ENCODE assay signal across 15 mouse cellular contexts in the genomic region with DNA sequence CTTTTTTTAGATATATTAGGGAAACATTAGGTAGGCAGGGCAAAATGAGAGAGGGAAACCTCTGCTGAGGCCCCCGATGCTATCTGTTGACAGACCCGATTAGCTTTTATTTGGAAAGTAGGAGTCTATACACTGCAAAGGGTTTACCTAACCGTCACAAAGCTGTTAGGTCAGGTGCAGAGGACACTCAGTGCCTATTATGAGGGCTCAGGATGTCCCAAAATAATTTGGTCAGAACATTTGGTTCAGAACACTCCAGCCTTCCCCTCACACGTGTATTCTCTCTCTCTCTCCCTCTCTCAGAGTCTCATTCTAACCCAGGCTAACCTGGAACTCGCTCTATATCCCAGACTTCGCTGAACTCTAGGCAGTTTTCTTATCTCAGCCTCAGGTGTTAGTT.
"Had no signal": no experiment of that assay in that cellular context is flagged by ENCODE, and none has a peak within 500 bp of the region (broad histone marks: within the 10 kb centered on the region; RNA-seq: fewer than 3 reads in every experiment).

No protein-coding gene starts in this region.

- H3K4me3 ChIP-seq: neural tube, embryonic 12.5 days; neural tube, embryonic 13.5 days; neural tube, embryonic 15.5 days; stomach, embryonic 15.5 days had no signal

- H3K9ac ChIP-seq: neural tube, embryonic 12.5 days; neural tube, embryonic 13.5 days; neural tube, embryonic 15.5 days; stomach, embryonic 15.5 days had no signal

- H3K9me3 ChIP-seq: neural tube, embryonic 12.5 days; neural tube, embryonic 13.5 days; neural tube, embryonic 15.5 days; stomach, embryonic 15.5 days had no signal

- H3K27me3 ChIP-seq: neural tube, embryonic 12.5 days; neural tube, embryonic 13.5 days; neural tube, embryonic 15.5 days; stomach, embryonic 15.5 days had no signal

- H3K27ac ChIP-seq: neural tube, embryonic 12.5 days; neural tube, embryonic 13.5 days; neural tube, embryonic 15.5 days; stomach, embryonic 15.5 days; stomach, postnatal 0 days had no signal

- H3K36me3 ChIP-seq: neural tube, embryonic 12.5 days; neural tube, embryonic 13.5 days; neural tube, embryonic 15.5 days; stomach, embryonic 15.5 days had no signal

- DNase-seq: retina, postnatal 1 day; right cerebral cortex, adult 18-20 months; right cerebral cortex, postnatal 14 days; right cerebral cortex, postnatal 25 days; right cerebral cortex, postnatal 4 days; spleen, adult 18-20 months; thymus, adult 18-20 months; thymus, postnatal 25 days; thymus, postnatal 36 days; thymus, postnatal 4 days had no signal

- H3K4me2 ChIP-seq: neural tube, embryonic 12.5 days; neural tube, embryonic 13.5 days; neural tube, embryonic 15.5 days; stomach, embryonic 15.5 days had no signal
